Mouse (Mus musculus) lung, embryonic 14.5 days (tissue): ENCODE measurements at regions not wholly inside any gene's neighbourhood (a gene's known extent, or its start where the extent isn't known, plus 50 kb on each side); places are given as distances from the start of the nearest gene placed in this dataset.

Experiments used
- ATAC-seq: fragments of 200-750 bp; cut with Nextera tagmentation; 2 replicates; pipeline ENCODE4 v1.8.0; 2017; ENCODE audit warnings: mild to moderate bottlenecking, moderate TSS enrichment, moderate library complexity; ENCODE audit not compliant: insufficient read depth
- DNase-seq: peaks from one replicate; pipeline ENCODE4 v3.0.0-alpha.2; 2015
- H3K27ac ChIP-seq: fragments of 300-500 bp; sonication (generic); 2 replicates; pipeline ENCODE4 v1.5.1; 2014; ENCODE audit warnings: low read depth, mild to moderate bottlenecking, moderate library complexity
- H3K27me3 ChIP-seq: fragments of 300-500 bp; sonication (generic); 2 replicates; pipeline ENCODE4 v1.6.1; 2014; ENCODE audit warnings: low read length, control low read depth; ENCODE audit not compliant: insufficient read depth
- H3K36me3 ChIP-seq: fragments of 300-500 bp; sonication (generic); 2 replicates; pipeline ENCODE4 v1.6.1; 2014; ENCODE audit warnings: control low read depth; ENCODE audit not compliant: insufficient read depth
- H3K4me1 ChIP-seq: fragments of 300-500 bp; sonication (generic); 2 replicates; pipeline ENCODE4 v1.6.1; 2014; ENCODE audit warnings: antibody characterized with exemption, control low read depth; ENCODE audit not compliant: insufficient read depth
- H3K4me2 ChIP-seq: fragments of 300-500 bp; sonication (generic); 2 replicates; pipeline ENCODE4 v1.6.1; 2014; ENCODE audit warnings: mild to moderate bottlenecking
- H3K4me3 ChIP-seq: fragments of 300-500 bp; sonication (generic); 2 replicates; pipeline ENCODE4 v1.5.1; 2014; ENCODE audit warnings: low read depth, low read length
- H3K9ac ChIP-seq: fragments of 300-500 bp; sonication (generic); 2 replicates; pipeline ENCODE4 v1.6.1; 2014
- H3K9me3 ChIP-seq: fragments of 300-500 bp; sonication (generic); 2 replicates; pipeline ENCODE4 v1.6.1; 2016; ENCODE audit warnings: low read depth, low read length, control low read depth
- CTCF ChIP-seq: IDR thresholded peaks from 2 replicates; pipeline ENCODE4 v1.5.1; 2016; ENCODE audit warnings: antibody characterized with exemption, low read depth
- WGBS: fragments of 180-500 bp; shearing (Covaris S2); extraction: QIAGEN DNeasy Blood & Tissue Kit; methylation state at CpG from one replicate; pipeline ENCODE4 v1.1.7; 2014; 5-methylcytosine and 5-hydroxymethylcytosine counted together

DNA sequence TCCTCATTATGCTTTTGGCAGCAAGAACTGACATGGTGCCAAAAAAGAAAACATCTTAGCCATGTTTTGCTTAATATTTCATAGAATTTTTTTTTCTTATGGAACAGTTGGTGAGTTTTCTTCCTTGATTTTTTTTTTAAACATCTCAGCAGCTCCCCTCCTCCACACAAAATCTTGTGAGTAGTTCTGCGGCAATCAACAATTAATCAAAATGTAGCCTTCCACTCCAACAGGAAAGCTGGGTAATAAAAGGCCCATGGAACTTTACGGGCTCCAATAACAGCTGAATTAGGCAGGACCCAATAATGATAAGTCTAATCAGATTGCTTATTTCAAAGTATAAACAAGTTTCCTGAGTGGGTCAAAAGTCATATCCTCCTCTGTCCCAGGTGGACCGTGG is 324.7 kb downstream of the Epha4 start:
- 23% methylated on average over 3 of the region's 3 CpGs for WGBS
- Histone ChIP-seq H3K4me3 (no peak overlapping the region), H3K27ac (no peak overlapping the region), H3K4me1 (peaks cover 5% of the 10 kb centered on the region; the same call in 1 of the 2 replicates), H3K27me3 (no peaks in the 10 kb centered on the region), H3K9ac (no peak overlapping the region), H3K4me2 (no peak overlapping the region), H3K36me3 (no peaks in the 10 kb centered on the region), H3K9me3 (no peaks in the 10 kb centered on the region)
- ATAC-seq (no peak), DNase-seq (peak; percentile 70)
- no peak for TF ChIP-seq CTCF

DNA sequence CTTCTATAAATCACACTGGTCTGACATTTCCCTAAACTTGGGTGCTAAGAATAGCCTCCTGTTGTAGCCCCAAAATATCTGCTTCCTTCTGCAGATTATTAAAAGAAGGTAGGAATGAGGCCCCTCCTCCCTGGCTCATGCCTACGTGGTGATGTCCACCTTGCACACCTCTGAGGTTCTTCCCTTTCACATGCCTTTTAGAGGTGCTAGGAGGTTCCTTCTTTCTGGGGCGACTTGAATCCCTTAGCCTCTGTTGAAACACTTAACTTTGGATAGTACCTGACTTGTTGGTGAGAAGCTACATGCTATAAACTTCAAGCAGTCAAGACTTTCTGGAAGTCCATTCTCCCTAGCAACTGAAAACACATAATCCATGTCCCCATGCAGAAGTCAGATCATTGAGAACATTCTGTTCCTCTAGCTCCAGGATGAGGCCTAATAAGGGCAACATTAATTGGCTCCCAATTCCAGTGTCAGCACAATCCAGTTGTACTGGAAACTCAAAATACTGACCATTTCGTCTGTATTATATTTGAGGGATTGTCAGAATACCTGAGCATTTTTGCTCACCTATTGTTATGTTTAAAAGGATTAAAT is 313.5 kb downstream of the Epha4 start:
- H3K36me3 ChIP-seq, result no peaks in the 10 kb centered on the region
- H3K9ac ChIP-seq, result no peak overlapping the region
- 79% methylated on average over 3 of the region's 3 CpGs for WGBS
- no peak for ATAC-seq
- no peak overlapping the region for H3K4me3 ChIP-seq
- DNase-seq, result no peak
- H3K4me1 ChIP-seq, result no peaks in the 10 kb centered on the region
- no peaks in the 10 kb centered on the region for H3K27me3 ChIP-seq
- H3K4me2 ChIP-seq, result no peak overlapping the region
- TF ChIP-seq CTCF, result no peak
- H3K27ac ChIP-seq, result no peak overlapping the region
- no peaks in the 10 kb centered on the region for H3K9me3 ChIP-seq

DNA sequence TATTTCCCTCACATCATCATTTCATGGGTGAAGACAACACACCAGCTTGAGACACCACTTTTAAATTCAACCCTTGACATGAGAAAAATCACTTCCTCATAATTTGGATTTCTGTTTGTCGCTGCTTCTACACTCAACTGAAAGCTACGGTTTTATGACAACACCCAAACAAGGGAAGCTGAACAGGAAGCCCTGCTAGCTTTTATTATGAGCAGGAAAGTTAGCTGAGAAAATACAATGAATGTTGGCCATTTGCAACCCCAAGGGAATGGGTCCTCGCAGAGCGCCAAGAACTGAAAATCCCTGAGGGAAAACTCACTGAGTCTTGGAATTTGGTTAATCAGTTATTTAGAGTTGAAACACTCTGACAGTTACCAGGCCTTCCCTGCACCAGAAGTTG is 311.9 kb downstream of the Epha4 start:
- Histone ChIP-seq H3K27ac (no peak overlapping the region), H3K4me3 (no peak overlapping the region), H3K9ac (no peak overlapping the region), H3K36me3 (no peaks in the 10 kb centered on the region), H3K9me3 (no peaks in the 10 kb centered on the region), H3K4me2 (no peak overlapping the region), H3K4me1 (no peaks in the 10 kb centered on the region), H3K27me3 (no peaks in the 10 kb centered on the region)
- no peak for TF ChIP-seq CTCF
- ATAC-seq (no peak), DNase-seq (no peak)
- 61% methylated on average over 4 of the region's 4 CpGs for WGBS

DNA sequence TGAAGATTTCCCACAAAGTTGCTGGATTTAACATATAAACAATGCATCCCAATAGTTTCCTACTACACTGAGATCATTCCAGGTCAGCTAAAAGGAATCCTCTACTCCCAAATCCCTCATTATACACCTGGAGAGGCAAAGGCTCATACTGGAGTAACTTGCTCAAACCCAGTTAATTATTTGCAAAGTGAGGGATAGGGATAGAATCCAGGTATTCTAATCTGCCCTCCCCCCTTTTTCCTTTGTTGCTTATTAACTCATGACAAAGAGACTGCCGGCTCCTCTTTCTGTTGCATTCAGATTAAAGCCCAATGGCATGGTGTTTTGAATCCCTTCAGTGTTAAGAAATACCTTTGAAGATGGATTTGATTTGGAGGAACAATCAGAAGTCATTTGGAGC is 308.4 kb downstream of the Epha4 start:
- TF ChIP-seq CTCF, result no peak
- Histone ChIP-seq H3K36me3 (no peaks in the 10 kb centered on the region), H3K4me1 (no peaks in the 10 kb centered on the region), H3K4me3 (no peak overlapping the region), H3K9me3 (no peaks in the 10 kb centered on the region), H3K27me3 (no peaks in the 10 kb centered on the region), H3K9ac (no peak overlapping the region), H3K4me2 (no peak overlapping the region), H3K27ac (no peak overlapping the region)
- 39% methylated on average over 1 of the region's 1 CpGs for WGBS
- DNase-seq (no peak), ATAC-seq (no peak)

DNA sequence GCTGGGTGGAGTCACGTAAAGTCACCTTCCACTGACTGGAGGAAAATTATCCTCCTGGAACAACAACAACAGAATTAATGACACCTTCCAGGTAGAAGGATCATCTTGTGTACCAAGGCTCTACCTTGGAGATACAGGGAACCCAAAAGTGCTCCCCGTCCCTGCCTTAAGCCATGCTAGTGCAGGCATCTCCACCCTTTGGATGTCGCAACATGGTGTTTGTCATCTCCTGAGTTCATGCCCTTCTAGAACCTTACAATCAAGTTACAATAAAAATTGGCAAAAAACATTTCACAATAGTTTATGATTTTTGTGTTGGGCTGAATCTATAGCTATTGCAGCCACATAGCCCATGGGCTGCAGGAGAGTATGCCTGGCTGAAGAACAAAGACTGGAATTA is 305.5 kb downstream of the Epha4 start:
- Histone ChIP-seq H3K27me3 (no peaks in the 10 kb centered on the region), H3K4me2 (no peak overlapping the region), H3K9ac (no peak overlapping the region), H3K36me3 (no peaks in the 10 kb centered on the region), H3K9me3 (no peaks in the 10 kb centered on the region), H3K4me1 (peaks cover 9% of the 10 kb centered on the region), H3K27ac (no peak overlapping the region), H3K4me3 (no peak overlapping the region)
- DNase-seq (no peak), ATAC-seq (no peak)
- TF ChIP-seq CTCF, result no peak
- 83% methylated on average over 3 of the region's 3 CpGs for WGBS

DNA sequence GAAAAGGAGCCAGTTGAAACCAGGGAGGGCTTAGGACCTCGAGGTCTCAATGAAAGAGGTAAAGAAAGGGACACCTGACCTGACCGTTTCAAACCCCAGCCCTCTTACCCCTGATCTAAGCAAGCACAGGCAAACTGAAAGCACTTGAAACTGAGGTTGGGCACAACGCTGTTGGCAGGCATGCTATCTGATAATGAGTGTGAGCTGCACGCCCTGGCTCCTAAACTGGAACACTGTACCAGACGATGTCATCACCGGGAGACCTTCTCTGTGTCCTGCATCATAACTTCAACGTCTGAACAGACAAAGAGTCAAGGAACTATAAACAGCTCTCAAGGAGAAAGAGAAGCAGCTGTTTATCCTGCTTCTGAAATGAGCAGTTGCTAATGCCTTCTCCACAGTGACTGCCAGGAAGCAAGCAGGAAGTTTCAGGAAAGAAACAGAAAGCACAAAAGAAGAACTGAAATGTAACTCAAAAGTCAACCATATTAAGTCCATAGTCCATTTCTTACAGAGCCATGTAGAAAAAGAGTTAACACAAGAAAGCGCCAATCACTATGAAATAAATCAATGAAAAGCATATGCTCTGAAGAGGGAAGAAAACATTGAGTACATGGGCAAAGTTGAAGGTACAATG is 301.3 kb downstream of the Epha4 start:
- peak overlapping the region; percentile 2 for H3K27ac ChIP-seq
- peak overlapping the region; percentile 25 for H3K4me2 ChIP-seq
- ATAC-seq, result peak; percentile 73
- no peaks in the 10 kb centered on the region for H3K36me3 ChIP-seq
- H3K9ac ChIP-seq, result no peak overlapping the region
- WGBS, result 13% methylated on average over 8 of the region's 8 CpGs
- DNase-seq, result peak; percentile 61
- no peak overlapping the region for H3K4me3 ChIP-seq
- H3K4me1 ChIP-seq, result peaks cover 9% of the 10 kb centered on the region
- H3K9me3 ChIP-seq, result no peaks in the 10 kb centered on the region
- TF ChIP-seq CTCF, result no peak
- H3K27me3 ChIP-seq, result no peaks in the 10 kb centered on the region

DNA sequence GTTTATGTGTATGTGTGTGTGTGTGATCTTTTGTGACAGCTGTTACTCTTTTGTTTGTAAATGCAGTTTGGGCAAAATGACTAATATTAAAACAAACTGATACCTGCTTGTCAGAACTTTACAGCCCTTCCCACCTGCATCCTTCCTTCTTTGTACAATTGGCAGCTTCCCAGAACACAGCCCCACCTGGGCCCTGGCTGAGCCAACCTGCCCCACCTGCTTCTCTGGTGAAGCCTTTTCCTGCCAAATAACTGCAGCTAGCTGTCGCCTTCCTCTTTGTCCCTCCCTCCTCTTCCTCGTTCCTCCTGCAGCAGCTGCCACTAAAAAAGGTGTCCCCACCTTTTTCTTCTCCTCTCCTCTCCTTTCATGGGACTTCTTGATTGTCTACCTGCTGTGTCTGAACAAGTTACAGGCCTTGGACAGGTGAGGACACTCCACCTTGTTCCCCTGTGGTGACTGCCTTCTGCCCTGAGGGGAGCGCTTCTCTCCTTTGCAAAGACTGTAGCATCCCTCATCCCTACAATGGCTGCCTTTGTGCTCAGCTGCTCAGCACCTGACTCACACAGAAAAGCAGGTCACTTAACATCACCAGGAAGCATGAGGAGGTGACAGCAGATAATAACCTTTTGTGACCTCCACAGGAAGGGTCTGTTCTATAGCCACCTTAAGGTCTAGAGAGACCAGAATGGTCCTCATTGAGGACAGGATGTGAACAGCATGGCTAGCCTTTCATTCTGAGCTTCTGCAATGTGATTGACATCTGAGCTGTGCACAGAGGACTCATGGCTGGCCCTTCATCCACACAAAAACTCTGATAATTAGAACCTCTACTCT is 295.2 kb downstream of the Epha4 start:
- WGBS, result 61% methylated on average over 3 of the region's 3 CpGs
- H3K4me3 ChIP-seq, result no peak overlapping the region
- no peak for ATAC-seq

More for the DNA sequence above, 295.2 kb downstream of the Epha4 start:
- no peak overlapping the region for H3K27ac ChIP-seq
- H3K4me1 ChIP-seq, result peaks cover 4% of the 10 kb centered on the region; the same call in 1 of the 2 replicates
- peak; percentile 40 for DNase-seq
- H3K9ac ChIP-seq, result no peak overlapping the region
- no peak for TF ChIP-seq CTCF
- H3K27me3 ChIP-seq, result no peaks in the 10 kb centered on the region
- H3K36me3 ChIP-seq, result no peaks in the 10 kb centered on the region
- no peaks in the 10 kb centered on the region for H3K9me3 ChIP-seq
- no peak overlapping the region for H3K4me2 ChIP-seq
